Mouse (Mus musculus) retina, postnatal 1 day (tissue): ENCODE measurements around the gene Izumo2.

Source experiments
- DNase-seq: peaks from one replicate; pipeline ENCODE4 v3.0.0-alpha.2; 2012

The Izumo2 gene

DNA sequence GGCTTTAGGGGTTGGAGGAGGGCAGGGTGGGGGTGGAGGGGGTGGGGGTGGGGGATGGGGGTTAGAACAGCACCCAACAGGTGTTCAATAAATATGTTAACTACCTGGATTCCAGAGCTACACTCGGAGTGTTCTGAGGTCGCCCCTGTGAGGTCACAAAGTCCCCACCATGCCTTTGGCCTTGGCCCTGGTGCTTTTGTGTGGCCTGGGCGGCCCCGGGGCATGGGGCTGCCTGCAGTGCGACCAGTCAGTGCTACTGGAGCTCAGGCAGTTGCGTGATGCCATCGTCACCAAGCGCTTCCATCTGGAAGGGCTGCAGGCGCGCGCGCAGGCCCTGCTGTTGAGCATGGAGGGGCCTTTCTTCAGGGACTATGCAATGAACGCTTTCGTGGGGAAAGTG lies at the start of gene Izumo2:
TSS of gene Izumo2 (plus strand) at position 169 of the 400 bp plus-strand sequence.
- DNase-seq = no peak

DNA sequence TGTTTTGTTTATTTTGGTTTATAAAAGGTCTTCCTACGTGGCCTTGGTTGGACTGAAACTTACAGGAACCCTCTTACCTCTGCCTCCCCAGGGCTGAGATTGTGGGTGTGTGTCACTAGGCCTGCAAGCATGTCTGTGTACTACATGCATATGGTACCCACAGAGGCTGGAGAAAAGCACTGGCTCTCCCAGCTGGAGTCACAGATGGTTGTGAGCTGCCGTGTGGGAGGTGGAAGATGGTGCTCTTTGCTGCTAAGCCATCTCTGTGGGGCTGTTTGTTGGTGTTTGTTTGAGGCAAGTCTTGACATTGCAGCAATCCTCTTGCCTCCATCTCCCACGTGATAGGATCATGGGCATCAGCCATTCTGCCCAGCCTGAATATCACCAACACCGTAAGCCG lies 47.3 kb upstream of the Izumo2 start:
- DNase-seq = no peak

DNA sequence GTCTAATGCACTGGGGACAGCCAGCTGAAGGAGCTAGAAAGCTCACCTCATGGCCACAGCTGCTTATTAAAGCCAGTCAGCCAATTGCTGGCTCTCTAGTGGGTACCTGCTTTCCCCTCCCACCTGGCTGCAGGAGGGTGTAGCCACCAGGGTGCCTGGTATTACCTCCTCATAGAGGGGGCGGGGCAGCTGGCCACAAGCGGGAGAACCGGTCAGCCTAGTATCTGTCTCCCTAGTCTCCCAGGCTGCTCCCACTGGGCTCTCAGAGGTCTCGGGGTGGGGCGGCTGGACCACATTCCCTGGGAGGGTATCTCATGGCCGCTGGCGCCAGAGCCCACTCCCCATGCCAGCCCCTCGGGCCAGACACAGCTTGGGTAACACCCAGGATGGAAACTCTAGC lies 46.4 kb upstream of the Izumo2 start:
- DNase-seq = no peak

DNA sequence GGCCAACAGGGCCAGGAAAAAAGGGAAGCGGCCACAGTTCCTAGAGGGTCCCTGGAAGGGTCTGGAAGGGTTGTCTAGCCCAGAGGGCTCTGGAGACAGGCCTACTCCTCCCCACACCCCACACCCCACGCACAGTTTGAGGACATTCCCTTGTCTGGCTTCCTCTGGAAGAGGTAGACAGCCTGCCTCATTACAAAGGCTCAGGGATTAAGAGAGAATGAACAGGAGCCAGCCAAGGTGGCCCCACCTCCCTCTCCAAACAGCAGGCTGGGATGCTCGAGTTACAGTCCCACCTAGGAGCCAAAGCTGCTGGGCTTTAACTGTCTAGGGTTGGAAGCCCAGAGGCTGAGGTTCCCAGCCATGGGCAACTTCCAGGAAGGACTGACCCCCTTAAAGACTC lies 46.0 kb upstream of the Izumo2 start:
- no peak for DNase-seq

DNA sequence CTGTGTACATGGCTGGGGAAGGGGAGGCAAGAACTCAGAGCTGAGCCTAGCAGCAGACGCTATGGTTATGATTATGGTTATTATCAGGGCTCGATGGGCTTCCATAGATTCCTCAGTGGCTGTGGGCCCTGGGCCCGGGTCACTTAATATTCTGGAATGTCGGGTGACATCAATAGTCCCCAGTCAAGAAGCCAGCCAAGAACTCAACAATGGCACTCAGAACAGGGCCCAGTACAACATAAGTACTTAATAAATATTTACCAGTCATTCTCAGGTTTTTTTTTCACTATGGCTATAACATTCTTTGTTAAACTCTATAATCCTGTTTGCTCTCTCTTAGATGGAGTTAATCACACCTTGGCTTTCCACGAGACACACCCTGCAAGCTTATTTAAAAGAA lies 45.0 kb upstream of the Izumo2 start:
- DNase-seq = no peak

DNA sequence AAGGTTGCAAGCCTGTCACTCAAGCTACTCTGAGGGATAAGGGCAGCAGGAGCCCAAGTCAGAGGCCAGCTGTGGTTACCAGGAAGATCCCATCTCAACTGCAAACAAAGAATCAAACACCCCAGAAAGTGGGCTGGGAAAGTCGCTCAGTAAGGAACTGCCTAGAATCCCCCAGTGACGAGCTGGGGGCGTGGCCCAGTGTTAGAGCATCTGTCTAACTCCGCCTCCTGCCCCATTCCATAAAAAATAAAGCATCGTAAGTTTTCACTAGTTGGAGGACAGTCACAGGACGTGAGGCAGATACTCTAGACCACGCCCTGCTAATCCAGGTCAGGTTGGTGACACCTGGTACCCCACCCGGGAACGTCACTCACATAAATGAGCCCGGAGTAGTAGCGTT lies 43.8 kb upstream of the Izumo2 start:
- no peak for DNase-seq

DNA sequence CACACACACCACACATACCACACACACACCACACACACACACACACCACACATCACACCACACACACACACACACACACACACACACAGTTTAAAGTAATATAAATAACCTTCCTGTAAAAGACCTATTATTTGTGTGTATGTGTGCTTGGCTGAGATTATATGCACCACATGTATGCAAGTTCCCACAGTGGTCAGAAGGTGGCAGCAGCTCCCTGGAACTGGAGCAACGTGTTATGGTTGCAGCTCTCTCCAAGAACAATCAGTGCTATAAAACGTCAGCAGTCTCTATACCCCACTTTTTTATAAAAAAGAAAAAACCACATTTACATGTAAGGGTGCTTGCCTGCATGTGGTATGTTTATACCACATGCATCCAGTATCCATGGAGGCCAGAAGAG lies 42.1 kb upstream of the Izumo2 start:
- DNase-seq = peak; percentile 44

DNA sequence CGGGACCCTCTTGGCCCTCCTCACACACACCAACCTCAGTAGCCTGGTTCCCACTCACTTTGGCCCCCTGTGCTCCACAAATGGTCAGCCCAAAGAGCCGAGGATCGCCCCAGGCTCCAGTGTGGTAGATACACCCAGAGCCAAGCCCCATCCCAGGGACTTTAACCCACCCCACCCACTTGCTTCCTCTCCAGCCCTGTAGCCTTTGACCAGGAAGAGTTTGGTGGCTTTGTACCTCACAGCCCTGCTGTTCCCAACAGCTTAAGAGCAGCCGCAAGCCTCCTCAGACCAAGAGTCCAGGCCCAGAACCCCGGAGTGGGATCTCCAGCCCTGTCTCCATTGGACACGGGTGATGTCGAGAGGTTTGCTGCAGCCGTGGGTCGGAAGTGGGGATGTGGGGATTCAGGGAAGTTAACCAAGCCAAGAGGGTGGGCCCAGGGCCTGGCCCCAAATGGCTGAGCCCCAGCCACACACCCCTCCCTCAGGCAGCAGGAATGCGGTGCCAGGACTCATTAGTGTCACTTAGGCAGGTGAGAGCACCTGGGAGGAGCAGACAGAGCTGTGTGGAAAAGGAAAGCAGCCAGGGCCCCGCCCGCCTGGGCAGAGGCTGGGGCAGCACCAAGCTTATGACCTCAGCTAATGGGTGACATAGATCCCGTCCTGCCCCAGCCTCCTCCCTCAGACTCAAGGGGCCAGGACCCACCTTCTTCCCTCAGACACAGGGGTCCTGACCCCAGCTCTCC lies 40.4 kb upstream of the Izumo2 start:
- no peak for DNase-seq

DNA sequence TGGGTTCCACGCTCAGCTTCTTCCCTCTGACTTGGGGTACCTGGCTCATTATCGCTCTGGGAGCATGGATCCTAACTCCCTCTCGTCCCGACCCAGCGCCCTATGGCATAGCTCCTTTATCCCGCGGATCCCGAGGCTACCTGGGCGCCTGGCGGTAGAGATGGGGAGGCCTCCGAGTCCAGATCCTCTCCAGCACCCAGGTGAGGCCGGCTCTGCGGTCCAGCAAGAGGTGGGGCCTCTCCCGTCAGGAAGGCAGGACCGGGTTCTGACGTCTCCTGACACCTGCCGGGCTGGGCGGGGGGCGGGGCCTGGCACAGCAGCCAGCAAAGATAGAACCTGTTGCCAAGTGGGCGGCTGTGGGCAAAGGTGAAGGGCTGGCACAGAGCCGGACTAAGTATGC lies 39.4 kb upstream of the Izumo2 start:
- no peak for DNase-seq

DNA sequence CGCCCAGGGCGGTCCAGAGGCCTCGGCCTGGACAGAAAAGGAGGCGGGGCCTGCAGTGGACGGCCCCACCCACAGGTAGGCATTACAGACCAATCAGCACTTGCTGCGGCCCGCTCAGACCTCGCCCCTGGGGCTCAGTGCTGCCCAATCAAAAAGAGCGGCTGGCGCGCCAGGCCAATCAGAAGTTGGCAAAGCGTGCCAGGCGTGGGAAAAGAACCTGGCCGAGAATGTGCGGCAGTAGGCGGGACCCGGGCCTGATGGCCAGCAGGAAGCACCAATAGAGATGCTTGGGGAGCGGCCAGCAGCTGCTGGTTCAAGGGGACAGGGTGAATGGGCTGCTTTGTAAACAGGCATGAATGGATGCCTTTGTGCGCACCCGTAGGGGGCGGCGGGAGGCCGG lies 37.7 kb upstream of the Izumo2 start, which contains the start of gene Myh14:
TSS of gene Myh14 (minus strand) at position 41 of the 400 bp plus-strand sequence.
- DNase-seq = peak; percentile 99

DNA sequence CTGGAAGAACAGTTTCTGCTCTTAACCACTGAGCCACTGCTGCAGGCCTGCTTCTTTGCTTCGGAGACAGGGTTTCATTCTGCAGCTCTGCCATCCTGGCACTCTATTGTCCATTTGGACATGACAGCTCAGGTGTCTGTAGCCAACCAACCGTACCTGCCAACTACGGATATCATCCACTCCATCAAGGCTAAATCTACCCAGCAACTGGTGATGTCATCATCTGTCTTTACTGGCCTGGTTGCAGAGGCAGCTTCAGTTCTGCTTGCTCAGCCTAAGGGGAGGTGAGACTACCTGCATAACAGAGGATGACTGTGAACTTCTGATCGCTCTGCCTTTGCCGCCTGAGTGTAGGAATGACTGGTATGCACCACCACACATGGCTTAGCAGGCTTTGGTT lies 36.3 kb upstream of the Izumo2 start:
- DNase-seq = no peak

DNA sequence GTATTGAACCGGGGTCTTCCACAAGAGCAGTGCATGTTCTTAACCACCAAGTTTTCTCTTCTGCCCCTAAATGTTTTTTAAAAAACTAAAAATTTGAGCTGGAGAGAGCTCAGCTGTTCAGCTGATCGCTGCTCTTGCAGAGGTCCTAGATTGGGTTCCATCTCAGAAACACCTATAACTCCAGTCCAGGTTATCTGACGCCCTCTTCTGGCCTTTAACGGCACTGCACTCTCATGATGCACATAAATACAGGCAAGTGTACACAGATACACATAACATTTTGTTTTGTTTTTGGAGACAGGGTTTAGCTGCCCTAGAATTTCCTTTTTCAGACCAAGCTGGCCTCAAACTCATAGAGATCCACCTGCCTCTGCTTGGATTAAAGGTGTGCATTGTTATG lies 34.0 kb upstream of the Izumo2 start:
- DNase-seq = no peak

DNA sequence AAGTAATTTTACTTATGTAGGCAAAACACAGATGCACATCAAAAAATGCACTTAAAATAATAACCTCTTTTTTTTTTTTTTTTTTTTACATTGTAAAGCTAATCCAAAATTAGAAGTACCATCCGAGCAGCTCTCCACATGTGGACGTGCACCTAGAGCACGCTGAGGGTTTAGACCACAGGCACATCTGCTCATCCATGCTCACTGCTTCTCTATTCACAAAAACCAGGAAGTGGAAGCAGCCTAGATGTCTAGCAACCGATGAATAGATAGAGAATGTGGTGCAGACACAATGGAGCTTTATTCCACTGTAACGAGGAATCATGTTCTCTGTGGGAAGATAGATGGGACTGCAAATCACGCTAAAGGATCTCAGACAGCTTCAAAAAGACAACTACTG lies 33.4 kb upstream of the Izumo2 start:
- peak; percentile 87 for DNase-seq

DNA sequence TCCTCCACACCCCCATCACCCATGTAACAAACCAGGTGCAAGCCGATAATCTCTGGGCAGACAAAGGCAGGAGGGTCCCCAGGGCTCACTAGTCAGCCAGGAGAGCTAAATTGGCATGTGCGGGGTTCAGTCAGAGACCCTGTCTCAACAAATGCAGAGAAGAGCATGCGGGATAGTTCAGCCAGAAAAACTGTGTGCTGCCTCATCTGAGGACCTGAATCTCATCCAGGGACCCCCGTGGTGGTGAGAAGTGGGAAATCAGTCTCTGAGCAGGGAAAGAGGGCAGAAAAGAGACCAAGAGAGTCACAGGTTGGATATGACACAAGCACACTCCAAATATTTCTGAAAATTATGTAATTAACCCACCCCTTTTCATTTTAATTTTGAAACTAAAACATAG lies 32.4 kb upstream of the Izumo2 start:
- DNase-seq = no peak

DNA sequence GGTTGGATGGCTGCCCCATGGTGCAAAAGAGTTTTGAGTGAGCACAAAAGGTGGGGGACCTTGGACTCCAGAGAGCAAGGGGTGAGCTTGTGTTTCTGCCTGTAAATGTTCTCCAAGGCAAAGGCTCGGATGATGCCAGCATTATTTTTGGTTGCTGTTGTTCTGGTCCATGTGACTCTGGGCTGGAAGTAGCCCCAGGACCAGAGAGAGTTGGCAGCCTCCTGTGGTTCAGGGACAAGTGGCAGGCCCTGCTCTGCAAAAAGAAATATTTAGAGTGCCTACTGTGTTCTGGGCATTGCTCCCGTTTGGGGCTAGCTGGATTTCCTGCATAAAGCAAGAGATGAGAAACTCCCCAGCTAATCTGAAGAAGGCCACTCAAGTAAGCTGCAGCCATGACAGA lies 31.9 kb upstream of the Izumo2 start:
- no peak for DNase-seq

DNA sequence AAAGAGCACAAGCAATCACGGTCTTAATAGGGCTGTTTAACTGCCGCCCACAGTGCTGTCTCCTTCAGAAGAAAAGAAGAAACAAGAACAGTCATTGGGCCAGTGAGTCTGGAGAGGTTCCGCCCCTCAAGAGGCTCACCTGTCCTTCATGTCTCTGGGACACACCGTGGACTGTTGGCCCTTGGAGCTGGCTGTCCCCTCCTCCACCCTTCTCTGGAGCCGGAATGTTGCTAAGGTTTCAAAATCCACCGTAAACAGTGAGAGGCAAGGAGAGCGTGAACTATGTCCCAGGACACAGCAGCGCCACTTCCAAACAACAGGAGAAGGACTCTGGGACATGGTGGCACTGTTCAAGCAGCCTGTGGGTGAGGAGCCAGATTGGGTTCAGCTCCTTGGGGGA lies 24.9 kb upstream of the Izumo2 start:
- no peak for DNase-seq

DNA sequence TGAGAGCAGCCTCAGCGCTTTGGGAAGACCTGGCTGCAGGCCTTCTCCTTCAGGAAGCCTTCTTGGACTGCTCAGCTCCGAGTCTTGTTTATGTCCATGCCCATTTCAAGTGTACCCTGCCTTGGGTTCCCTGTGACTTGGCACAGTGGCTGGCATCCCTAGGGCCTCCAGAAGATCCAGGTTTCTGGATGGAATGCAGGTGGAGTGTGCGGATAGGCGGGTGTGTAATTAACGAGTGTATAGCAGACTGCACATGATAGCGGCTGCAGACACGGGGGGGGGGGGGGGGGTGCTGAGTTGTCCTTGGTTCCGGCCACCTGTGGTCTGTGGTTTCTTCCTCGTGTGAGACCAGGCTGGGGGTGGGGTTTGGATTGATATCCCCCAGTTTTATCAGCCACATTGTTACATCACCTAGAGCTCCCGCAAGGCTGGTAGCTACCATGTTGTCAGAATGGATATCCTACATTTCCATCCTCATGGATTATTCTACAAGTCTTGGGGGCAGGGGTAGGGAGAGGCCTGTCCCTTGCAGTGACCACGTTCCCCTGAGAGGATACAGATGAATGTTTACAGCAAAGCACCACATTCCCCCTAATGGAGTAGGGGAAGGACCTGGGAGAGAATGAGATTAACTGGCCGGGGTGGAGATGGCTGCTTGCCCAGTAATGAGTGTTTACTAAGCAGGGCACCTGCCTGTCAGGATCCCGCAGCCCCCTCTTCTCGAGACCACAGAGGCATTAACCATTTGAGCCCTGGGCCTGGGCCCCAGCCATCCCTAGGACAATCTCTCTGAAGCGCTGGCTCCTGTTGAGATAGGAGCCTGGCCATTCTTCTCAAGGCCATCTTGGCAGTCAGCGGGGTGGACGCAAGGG lies 22.8 kb upstream of the Izumo2 start:
- DNase-seq = peak; percentile 78

DNA sequence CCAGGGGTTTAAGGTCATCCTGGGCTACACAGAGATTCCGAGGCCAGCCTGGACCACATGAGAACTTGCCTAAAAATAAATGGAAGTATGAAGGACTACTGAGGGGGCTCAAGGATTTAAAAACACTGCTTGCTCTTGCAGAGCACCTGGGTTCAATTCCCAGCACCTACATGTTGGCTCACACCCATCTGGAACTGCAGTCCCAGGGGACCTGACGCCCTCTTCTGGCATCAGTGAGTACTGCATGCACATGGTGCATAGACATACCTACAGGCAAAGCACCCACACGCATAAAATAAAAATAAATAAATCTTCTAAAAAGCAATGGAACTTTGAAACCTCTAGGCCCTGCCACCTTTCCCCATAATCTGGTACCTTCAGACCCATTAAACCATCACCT lies 19.7 kb upstream of the Izumo2 start:
- no peak for DNase-seq

DNA sequence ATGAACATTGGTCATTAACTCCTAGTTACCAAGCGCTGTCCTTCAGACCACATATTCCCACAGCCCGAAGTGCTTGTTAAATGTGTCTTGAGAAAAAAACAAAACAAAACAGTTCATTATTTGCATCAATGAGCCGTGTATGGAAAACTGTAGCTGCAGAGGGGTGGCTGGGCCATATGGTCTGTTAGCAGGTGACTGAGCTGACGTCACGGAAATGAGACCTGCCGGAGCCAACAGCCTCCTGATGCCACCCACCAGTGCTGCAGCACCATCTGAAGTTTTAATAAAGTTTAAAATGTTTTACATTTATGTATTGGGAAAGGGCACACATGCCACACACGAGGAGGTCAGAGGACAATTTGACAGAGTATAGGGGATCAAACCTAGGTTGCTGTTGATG lies 19.2 kb upstream of the Izumo2 start:
- DNase-seq = no peak

DNA sequence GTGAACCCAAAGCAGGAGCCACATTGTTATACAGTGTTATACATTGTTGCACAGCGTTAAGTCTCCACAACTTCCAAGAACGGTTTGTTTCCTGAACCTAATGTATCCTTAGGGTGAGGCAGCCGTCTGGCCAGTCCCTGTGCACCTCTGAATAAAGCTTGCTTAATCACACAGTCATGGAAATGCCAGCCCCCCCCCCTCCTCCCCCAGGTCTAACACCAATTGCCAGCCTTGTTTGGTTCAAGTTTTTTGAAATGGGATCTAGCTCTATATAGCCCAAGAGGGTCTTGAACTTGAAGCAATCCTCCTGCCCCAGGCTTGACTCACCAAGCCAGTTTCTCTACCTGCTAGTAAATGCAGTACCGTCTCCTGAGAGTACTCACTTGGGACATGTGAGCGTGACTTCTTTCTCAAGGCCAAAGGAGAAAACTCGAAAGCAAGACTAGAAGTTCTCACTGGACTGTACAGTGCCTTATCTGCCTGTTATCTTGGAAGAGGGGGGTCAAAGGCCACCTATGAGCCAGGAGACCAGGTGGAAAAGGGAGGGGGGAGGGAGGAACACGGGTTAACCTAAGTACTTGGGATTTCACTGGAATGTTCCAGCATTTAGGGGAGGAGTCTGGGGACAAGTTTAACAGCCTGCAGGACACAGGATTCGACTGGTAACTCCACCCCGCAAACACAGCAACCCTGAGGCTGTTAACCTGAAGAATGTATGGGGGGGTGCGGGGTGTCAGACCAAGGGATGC lies 14.9 kb upstream of the Izumo2 start:
- no peak for DNase-seq

DNA sequence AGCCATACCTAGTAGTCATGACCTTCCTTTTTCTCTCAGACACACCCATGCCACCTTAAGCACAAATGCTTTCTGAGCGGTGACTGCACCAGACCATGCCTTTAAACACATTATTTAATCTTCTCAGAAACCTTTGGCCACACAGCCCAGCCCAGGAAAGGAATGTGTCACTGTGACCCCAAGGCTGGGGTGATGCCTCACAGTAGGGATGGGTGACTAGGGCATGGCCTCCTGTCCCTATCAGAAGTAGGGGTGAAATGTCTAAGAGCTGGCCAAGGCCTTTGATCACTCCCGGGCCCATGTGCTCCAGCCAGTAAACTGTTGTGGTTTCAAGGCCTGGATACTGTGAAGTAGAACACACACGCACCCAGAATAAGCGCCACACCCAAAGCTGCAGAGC lies 13.3 kb upstream of the Izumo2 start:
- no peak for DNase-seq

DNA sequence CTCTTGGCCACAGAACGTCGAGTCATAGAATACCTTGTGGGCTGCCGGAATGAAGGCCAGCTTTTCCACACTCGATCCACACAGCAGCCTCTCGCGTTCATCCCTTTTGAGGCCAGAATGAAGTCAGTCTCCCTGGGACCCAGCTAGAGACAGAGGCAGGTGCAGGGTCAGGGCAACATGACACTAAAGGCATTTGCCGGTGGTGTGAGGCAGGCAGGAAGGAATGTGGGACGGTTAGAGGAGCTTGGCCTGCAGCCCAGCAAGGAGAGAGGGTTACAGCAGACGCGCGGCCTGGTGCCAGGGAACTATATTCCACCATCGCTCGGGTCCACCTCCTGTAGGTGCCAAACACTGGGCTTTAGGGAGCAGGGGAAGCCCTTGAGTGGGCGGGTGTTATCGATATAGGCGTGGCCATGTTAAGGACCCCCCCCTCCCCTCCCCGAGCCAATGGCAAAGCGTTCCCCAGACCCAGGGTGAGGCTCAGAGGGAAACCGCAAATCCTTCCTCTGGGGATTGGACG lies 11.3 kb upstream of the Izumo2 start:
- DNase-seq = peak; percentile 85

DNA sequence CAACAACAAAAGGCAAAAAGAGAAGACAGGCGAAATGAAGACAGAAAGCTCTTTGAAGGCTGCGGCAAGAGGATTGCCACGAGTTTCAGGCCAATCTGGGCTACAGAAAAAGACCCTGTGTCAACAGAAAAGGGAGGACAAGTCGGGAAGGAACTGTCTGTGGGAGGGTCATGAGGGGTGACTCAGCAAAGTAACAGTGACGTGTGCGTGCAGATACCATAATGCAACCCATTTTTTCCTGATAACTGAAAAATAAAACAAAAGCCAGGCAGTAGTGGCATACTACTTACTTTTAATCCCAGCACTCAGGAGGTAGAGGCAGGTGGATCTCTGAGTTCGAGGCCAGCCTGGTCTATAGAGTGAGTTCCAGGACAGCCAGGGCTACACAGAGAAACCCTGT lies 10.6 kb upstream of the Izumo2 start:
- no peak for DNase-seq
